Mouse (Mus musculus) heart, adult 11 months (tissue): ENCODE results near the gene Hao2.

ENCODE experiments used
- DNase-seq: peaks from one replicate; pipeline ENCODE4 v3.0.0; 2022

Gene Hao2

DNA sequence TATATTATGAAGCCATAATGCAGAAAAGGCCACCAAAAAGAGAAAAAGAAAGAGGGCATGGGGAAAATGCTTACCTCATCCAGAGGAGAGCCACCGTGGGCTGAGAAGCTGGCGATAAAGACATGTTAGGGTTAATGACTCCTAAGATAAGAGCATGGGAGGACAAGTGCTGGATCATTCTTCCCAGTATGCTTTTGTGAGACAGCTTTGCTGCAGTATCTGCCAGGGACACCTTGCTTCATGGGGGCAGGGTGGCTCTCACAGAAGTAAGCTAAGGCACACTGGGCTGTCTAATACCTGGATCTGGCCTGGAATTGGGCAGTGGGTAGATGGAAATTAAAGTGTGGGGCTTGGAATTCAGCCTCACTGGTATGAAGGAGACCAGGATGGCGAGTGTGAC lies 37.9 kb downstream of the Hao2 start:
- peak; percentile 75 for DNase-seq

DNA sequence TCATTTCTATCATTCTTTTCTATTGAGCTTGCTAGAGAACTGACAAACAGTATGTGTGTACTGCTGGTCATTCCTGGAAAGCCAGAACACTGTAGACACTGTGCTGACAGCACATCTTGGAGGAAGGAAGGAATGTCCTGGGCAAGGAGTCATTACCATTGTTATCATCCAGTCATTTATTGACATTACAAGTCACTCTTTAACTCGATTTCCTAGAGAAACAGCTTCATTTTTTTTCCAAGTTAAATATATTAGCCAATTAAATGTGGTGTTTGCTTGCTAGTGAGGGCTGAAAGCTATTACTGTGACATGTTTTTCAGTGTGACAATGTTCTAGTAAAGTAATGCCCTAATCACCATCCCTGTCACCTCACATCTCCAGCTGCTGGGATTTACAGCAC lies 39.4 kb downstream of the Hao2 start:
- no peak for DNase-seq

DNA sequence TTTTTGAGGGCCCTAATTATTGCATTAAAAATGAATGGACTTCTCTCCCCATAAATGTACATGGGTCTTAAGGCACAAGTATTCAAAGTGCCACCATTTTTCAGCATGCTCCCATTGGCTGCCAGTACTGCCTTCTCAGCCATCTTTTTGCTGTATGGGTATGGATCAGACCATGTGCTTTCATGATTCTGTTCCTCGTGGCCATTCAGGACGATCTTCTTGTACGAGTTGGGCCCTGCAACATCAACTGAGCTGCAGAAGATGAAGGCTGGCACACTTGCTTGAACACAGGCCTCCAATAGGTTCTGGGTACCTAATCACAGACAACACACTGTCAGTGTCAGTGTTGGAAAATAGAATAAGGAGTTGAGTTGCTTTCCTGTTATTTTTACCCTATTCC lies 40.0 kb downstream of the Hao2 start:
- DNase-seq = peak; percentile 68

DNA sequence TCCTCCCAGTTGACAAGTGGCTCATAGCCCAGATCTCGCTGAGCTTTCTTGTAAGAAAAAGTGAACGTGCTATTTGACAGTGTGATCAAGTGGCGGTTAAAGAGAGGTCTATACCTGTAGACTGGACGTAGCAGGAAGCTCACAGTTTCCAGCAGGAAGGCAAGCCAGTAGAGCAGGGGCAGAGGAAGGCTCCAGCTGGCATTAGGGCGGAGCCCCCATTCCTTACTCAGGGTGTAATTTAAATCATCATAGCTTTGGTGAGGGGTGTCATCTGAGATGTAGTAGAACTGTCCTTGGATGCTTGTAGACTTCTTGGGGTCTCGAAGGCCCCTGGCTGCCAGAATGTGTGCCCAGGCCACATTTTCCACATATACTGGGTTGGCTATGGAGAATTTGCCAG lies 40.4 kb downstream of the Hao2 start:
- DNase-seq = peak; percentile 64

DNA sequence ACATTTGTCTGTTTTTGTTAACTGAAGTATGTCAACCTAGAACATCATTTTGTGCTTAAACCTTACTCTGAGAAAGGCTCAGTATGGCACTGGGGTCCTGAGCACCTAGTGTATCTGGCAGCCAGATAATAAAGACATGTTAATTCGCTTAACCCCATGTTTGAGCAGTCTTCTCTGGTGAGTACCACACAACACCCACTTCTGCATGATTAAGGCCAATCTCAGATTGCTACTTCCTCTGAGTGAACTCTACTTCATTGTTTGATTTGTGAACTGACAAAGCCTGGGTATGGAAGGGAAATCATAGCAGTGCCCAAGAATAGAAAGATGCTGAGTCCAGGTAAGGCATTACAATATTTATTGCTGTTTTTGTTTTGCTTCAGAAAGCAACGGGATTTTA lies 41.2 kb downstream of the Hao2 start:
- no peak for DNase-seq

DNA sequence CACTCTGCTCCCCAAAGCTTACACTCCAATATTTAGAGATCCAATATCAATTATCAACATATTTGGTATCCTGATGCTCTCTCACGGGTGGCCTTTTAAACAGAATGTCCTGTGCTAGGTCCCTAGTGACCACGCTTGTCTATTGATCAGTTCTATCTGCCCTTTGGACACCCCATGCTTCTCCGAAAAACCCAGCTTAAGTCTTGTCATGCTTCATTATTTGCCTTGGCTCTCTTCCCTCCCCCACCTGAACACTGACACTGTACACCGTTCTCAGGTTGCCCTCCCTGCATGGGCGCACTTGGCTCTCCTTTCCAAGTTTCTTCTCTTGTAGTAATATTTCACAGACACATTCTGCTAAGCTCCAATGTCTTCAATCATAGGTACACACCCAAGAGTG lies 42.8 kb downstream of the Hao2 start:
- DNase-seq = no peak

DNA sequence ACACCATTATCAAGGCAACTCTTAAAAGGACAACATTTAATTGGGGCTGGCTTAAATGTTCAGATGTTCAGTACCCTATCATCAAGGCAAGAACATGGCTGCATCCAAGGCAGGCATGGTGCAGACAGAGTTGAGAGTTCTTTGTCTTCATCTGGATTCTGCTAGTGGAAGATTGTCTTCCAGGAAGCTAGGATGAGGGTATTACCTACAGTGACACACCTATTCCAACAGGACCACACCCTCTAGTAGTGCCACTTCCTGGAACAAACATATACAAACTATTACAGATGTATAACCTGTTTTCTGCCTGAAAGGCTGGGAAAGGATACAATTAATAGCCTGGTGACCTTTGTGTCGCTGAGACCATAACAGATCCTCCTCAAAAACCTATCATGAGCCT lies 44.1 kb downstream of the Hao2 start:
- no peak for DNase-seq
